Mouse (Mus musculus) cerebellum, adult (tissue): ENCODE results near the gene Trmo.

Source experiments
- ATAC-seq: cut with Nextera tagmentation; 2 replicates; pipeline ENCODE4 v1.9.2; 2017; ENCODE audit warnings: mild to moderate bottlenecking, moderate library complexity, mixed read lengths; ENCODE audit not compliant: insufficient number of reproducible peaks, low FRiP score, low TSS enrichment

Trmo gene

DNA sequence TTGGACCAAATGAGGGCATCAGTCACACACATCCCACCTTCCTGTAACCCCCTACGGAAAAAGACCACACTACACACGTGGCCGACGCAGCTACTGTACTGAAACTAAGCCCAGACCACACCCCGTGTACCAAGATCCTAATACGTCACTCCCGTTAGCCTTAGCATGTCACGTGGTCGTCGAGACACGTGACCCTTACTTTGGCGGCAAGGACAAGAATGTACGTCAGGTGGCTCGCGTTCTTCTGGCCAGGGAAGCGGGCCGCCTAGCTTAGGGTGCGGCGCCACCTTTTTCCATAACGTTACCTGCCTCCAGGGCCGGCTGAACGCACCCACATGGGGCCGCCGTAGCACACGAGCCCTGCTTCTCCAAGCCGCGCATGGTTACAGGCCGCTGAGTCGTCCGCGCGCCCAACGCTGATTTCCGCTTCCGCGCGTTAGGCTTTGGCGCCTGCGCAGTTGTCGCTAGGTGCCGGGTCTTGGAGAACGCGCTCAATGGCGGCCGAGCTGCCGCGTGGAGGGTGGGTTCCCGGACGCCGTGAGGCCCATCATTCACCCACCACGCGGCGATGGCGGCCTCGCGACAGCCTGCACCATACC lies at the start of gene Trmo:
Trmo (minus strand) TSS at position 425 of the 599 bp plus-strand sequence.
- ATAC-seq, result peak; percentile 86

DNA sequence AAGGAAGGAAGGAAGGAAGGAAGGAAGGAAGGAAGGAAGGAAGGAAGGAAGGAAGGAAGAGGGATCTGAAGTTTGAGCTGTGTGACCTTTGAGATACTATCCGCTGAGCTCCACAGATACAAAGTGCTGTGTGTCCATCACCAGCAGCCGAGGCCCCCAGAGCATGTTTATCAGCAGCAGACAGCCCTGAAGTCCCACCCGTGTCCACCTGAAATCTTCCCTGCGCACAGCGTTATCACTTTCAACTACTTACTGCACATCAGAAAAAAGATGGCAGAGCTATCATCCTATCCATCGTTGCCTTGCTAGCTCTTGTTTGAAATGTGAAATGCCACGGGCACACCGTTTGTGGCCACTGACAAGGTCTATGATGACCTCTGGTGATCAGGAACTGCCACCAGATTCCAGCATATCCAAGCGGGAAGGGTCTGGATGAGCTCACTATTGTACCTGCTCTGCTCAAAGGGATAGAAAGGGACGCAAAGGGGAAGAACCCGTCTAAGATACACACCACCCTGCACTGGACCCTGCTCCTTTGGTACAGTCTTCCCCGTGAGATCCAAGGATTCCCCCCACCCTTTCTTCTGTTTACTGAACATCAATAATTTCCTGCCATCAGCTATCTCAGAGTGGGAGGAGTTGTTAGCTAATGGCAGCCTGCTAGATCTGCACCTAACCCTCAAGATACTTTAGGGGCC lies 43.3 kb upstream of the Trmo start:
- ATAC-seq, result no peak

DNA sequence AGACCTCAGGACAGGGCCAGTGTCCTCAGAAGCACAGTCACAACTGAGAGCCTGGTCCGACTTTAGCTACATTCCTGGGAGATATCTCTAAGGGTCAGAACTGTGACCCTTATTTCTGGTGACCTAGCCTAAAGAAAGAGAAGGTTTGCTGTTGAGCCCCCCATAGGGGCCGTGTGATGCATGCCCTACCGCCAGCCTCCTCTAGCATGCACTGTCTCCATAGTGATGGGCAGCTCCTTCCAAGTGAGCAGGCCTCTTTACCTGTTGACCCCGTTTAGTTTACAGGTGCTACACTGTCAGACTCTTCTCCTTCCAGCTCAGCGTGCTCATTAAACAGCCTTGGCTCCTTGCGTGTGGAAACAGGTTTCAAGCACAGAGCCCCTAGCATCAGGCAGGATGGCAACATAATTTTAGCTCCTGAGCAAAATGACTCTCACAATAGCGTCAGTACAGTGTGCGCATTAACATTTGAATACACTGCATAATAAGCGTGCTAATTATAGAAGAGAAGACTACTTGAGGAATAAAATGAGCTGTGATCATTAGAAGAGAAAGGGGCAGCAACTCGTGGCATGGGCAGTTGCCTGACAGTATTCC lies 39.8 kb upstream of the Trmo start:
- no peak for ATAC-seq

DNA sequence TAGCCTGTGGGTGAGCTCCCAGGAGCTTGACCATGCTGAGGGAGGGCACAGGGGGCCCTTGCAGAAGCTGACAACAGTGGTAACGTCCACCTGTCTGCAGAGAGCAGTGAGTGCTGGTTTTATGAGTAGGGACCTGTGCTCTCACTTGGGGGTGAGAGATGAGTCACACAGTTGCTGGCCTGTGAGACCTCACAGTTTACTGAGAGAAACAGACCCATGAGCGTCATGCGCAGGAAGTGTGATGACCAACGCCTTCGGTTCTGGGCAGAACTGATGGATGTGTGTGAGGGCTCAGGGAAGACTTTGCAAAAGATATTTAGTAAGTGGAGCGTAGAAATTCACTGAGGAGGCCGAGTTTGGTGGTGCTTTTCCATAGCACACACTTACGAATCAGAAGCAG lies 33.4 kb upstream of the Trmo start:
- ATAC-seq, result no peak

DNA sequence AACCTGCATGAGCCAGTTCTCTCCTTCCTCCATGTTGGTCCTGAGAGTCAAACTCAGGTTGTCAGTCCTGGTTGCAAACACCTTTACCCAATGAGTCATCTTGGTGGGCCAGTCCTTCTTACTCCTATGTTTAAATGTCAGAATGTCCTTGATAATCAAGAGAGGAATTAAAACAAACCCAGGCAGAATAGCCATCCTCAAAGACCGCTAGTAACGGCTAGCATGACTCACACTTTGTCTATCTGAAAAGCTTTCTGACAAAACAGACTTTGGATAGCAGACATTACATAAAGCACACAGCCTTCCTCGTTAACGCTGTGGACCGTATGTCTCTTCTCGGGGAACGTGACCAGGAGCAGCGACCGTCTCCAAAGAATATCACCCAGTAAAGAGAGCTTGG lies 29.6 kb upstream of the Trmo start:
- no peak for ATAC-seq

DNA sequence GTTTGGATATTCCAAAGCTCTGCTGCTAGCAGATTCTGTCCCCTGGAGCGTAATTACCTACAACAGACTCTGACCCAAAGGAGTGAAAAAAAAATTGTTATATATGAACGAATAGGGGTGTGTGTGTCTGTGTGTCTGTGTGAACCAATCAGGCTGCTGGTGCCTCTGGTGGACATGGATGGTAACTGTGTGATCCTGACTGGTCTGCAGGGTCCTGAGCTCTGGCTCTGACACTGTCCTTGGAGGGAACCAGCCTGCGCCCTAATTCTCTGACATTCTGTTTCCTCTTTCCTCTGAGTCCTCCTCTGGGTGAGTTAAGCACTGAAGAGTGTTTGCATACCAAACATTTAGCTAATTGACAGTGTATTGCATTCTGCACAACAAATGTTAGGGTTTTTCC lies 28.3 kb upstream of the Trmo start:
- no peak for ATAC-seq

DNA sequence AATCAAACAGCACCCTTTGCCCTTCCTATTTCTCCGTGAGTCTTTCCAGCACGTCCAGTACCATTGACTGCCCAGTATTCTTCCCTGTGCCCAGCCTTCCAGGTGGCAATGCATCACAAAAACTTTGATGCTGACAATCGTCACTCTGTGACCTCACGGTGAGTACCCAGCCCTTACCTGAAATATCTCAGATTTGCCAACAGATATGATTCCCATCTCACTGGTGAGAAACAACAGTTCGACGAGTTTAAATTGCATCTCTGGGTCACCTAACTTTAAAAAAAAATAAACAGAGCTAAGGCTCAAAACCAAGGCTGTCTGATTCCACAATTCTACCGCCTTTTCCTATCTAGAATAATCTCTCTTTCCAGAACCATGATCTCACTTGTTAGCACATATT lies 24.2 kb upstream of the Trmo start, which contains the start of gene Hemgn:
Hemgn (minus strand) TSS at position 101 of the 400 bp plus-strand sequence.
- no peak for ATAC-seq

DNA sequence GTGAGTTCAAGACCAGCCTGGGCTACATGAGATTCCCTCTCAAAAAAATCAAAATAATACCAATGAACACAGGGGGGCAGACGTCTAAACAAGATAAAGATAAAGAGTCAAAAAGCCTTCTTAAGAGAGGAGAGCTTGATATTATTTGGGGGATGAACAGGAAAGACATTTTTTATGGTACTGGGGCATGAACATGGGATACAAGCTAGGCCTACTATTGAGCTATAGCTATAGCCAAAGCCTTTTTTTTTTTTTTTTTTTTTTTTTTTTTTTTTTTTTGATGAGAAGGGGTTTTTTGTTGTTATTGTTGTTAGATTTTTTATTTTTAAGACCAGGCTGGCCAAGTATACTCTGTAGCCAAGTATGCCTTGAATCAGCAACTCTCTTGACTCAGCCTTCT lies 22.9 kb upstream of the Trmo start:
- ATAC-seq, result no peak

DNA sequence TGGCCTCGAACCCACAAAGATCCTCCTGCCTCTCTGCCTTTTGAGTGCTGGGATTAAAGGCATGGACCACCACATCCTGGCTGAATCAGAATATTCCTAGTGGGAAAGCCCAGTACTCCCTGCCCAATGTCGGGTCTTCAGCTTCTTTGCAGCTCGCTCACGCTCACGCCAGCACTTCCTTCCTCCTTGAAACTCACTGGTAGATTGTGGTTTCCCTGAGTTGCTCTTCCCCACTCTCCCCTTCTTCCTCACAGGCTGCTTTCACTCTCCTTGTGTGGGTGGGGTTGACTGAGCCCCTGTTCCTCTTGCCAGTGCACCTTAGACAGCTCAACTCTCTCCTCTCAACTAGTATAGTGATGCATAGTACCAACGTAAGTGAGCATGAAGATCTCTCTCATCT lies 22.3 kb upstream of the Trmo start:
- ATAC-seq, result no peak

DNA sequence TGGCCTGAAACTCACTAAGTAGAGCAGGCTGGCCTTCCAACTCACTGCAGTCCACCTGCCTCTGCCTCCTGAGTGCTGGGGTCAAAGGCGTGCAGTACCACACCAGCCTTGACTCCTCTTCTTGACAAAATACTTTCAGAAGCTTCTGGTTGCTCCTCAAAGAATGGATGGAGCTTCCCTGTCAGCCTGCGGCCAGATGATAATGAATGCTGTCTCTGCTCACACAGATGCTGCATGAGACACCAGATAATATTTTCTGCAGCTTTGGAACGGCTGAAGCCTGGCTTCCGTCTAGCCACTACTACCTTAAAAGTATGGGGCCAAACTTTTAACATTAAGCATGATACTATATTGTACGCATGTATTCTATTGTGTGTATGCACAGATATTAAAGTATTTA lies 21.4 kb upstream of the Trmo start:
- no peak for ATAC-seq

DNA sequence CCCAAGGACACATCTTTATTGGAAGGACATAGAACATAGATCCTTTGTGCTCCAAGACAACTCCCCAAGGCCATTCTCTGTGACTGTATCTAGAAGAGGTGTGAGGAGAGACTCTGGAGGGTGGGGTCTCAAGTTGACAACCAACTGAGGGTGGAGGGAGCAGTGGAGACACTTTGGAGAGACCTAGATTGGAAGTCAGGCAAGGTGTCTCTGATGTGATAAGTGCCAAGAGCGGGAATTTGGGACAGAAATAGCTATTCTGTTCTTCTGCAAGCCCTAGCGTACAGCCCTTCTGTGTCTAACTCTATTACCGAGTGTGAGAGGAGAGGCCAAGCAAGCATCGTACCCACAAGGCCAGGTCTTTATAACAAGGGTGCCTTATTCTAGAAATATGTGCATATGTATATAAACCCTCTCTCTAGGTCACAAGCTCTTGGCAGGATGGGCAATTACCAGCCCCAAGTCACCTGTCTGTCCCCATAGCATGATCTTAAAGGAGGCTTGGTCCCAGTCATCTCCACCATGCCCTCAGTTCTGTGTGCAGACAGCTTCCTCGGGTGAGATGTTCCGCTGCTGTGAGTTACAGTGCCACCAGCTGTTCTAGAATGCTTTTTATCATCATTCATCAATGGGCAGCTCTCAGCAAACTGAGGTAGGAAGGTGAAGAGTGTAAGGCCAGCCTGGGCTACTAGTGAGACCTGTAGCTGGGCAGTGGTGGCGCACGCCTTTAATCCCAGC lies 17.9 kb upstream of the Trmo start:
- ATAC-seq, result no peak

DNA sequence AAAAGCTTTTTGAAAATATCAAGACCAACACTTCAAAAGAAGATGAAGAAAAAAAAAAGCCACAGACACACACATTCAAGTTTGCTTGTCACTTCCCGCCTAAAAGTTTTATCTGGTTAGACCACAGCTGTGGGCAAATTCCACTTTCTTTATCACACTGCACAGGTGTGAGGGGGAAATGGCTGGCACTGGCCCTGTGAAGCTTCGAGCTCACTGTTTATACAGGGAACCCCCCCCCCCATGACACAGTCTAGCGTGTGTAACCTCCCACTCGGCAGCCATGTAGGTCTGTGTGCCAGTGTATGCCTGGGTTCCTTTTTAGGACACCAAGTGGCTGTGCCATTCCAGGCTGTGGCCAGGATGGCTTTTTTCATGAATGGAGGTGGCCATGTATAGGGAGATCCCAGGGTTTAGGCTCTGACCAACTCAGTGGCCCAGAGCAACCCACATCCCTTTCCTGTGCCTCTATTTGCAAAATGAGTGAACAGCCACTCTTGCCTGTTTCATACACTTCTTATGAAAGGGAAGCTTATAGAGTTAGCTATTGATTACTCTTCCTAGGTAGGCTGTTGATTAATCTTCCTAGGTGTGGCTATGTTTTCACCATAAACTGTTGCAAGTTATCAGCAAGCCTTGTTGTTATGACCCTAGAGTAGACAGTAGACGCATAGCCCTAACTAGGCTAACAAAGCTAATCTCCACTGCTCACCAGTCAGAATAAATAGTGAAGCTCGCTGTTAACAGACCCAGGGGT lies 15.0 kb upstream of the Trmo start:
- no peak for ATAC-seq

DNA sequence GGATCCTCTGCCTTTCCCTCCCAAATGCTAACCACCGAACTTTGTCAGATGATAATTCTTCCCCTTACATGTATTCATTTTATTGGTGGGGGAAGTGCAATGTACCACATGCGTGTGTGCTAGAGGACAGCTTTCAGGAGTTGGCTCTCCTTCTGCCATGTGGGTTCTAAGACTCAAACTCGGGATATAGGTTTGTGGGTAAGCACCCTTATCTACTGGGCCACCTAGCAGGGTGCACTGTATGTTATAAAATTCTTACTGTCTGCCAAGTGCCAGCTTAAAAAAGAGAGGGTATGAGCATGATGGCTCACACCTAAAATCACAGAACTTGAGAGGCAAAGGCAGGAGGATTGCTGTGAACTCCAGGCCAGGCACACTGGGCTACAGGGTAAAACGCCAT lies 9.6 kb upstream of the Trmo start:
- no peak for ATAC-seq

DNA sequence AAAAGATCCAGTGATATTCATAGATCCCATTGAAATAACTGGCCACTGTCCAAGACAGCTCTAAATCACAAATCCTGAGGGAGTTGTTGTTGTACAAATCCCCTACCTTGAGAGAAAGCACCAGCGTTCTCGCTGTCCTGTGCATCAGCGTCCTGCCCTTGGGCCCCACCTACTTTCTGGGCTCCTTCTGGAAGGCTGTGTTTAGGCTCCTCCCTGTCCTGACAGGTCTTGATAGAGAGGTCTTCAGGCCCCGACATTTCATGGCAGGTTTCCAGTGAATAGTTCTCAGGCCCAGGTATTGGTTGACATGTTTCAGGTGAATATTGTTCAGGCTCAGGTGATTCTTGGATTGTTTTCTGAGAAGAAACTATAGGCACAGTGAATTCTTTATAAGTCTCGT lies 6.5 kb upstream of the Trmo start:
- ATAC-seq, result no peak

DNA sequence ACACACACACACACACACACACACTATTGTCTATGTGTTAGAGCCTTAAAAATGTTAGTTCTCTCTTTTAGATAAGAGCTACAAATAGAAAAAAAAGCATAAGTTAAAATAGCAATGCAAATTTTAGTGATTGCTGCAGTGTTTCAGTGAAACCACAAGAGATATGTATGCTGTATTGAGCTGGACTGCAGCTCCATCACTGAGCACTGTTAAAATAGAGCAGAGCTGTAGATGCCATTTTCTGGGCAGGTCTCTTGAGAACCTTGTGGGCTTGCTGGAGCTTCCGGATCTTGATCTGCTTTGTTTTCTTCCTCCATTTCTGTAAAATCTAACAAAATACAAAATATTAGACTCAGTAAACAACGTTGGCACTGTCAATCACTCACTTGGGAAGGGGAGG lies 5.2 kb upstream of the Trmo start:
- no peak for ATAC-seq

DNA sequence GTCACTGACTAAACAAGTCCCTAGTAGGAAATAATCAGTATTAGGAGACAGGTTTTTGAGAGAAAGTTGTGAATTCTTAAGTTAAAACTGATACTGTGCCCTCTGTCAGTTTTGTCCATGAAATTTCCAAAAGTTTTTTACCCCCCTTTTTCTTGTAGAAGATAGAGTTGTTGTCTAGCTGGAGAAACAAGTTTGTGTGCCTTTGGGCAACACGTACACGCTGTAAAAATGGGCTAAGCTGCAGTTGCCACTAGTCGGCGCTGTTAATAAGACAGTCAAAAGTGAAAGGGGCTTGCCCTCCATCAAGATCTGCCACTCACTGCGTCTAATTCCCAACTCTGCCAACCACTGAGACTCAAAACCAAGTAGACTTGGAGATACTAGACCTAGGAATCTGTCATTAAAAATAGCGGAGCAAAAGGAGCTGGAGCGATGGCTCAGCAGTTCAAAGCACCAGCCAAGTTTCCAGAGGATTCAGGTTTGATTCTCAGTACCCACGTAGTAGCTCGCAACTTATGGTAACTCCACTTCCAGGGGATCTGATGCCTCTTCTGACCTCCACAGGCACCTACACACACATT lies 1.2 kb upstream of the Trmo start:
- no peak for ATAC-seq

DNA sequence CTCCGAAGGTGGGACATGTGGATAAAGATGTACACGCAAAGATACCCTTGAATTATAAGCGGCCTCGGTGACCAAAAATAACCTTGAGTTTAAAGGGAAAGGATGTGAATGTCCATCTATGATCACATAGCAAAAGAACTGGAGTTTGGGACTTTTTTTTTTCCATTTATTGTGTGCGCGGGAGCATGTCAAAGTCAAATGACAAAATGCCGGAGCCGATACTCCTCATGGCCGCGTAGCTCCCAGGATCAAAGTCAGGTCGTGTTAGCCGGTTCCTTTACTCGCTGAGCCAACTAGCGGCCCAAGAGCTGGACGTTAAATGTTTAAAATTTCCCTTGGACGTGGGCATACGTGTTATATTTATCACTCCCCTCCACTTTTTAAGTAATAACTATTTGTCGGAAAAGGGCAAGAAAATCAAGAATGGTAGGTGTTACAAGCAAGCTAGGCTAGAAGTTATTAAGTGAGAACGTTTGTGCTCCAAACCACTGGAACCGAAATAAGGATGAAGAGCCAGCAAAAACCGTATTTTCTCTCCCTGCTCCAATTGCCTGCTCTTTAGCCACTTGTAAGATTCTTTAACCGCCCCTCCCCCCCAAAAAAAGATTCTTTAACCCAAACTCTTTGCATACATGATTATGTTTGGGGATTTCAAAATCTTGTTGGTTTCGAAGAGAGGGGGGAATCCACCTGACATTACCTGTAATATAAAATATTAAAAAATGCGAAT lies 540 bp upstream of the Trmo start:
- peak; percentile 32; the same call in 1 of the 2 replicates for ATAC-seq

DNA sequence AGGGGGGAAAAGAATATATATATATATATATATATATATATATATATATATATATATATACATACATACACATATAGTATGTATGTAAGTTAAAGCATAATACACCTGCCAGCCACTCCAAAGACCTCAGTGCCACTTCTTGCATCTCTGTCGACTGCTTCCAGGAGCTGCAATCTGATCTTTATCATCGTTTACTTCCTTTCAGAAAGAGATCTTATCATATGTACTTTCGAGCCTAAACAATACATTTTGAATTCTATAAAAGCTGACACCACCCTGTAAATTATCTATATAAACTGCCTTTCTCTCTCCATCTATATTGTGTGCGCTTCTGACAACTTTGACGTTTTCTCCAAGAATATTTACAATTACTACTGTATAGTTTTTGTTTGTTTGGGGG lies 681 bp downstream of the Trmo start:
- ATAC-seq, result no peak

DNA sequence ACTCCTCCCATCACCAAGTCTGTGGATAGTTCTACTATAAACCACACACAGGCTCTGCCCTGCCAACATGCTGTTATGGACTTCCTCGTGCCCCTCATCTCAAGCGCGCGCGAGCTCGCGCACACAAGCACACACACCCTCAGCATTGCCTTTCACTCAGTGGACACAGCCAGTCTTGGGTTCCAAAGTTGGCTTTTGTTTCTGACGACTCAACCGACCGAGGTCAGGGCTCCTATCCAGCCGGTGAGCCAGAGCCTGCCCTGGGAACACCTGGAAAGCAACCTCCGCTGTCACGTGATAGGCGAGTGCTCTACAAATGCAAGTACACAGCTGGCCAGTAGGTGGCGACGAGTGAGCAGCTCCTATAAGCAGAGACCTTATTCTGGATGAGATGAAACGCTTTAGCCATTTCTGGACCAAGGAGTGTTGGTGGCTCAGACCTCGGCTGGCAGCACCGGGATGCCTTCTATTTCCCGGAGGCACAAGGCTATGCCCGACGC lies 14.3 kb downstream of the Trmo start:
- ATAC-seq, result peak; percentile 78
